Mouse (Mus musculus) midbrain, postnatal 0 days (tissue): ENCODE results near the gene Txndc5. TPM values are rescaled to one million over a fixed set of nuclear protein-coding genes. Genes with fewer than 3 reads are reported as not detected.

ENCODE experiments used
- ATAC-seq: fragments of 200-750 bp; cut with Nextera tagmentation; 2 replicates; pipeline ENCODE4 v1.8.0; 2017; ENCODE audit warnings: moderate number of reproducible peaks, mild to moderate bottlenecking, moderate TSS enrichment, moderate library complexity; ENCODE audit not compliant: low FRiP score
- DNase-seq: peaks from one replicate; pipeline ENCODE4 v3.0.0-alpha.2; 2015; ENCODE audit warnings: low spot score
- H3K27ac ChIP-seq: fragments of 300-500 bp; sonication (generic); 2 replicates; pipeline ENCODE4 v1.5.1; 2014; ENCODE audit warnings: low read depth, mild to moderate bottlenecking, low read length, mixed read lengths
- H3K27me3 ChIP-seq: fragments of 300-500 bp; sonication (generic); 2 replicates; pipeline ENCODE4 v1.6.1; 2014; ENCODE audit warnings: low read length, control low read depth, mixed read lengths; ENCODE audit not compliant: insufficient read depth
- H3K36me3 ChIP-seq: fragments of 300-500 bp; sonication (generic); 2 replicates; pipeline ENCODE4 v1.6.1; 2014; ENCODE audit warnings: low read length, control low read depth, mixed read lengths; ENCODE audit not compliant: insufficient read depth
- H3K4me1 ChIP-seq: fragments of 300-500 bp; sonication (generic); 2 replicates; pipeline ENCODE4 v1.6.1; 2014; ENCODE audit warnings: mild to moderate bottlenecking, control low read depth, antibody characterized with exemption, low read length, mixed read lengths; ENCODE audit not compliant: insufficient read depth
- H3K4me2 ChIP-seq: fragments of 300-500 bp; sonication (generic); 2 replicates; pipeline ENCODE4 v1.6.1; 2014; ENCODE audit warnings: low read depth, mild to moderate bottlenecking, low read length, mixed read lengths; ENCODE audit not compliant: poor library complexity, severe bottlenecking
- H3K4me3 ChIP-seq: fragments of 300-500 bp; sonication (generic); 2 replicates; pipeline ENCODE4 v1.5.1; 2014; ENCODE audit warnings: low read depth, mild to moderate bottlenecking, low read length, moderate library complexity
- H3K9ac ChIP-seq: fragments of 300-500 bp; sonication (generic); replicated peaks from 2 replicates; pipeline ENCODE4 v1.6.1; 2014; ENCODE audit warnings: mild to moderate bottlenecking, low read length, moderate library complexity, mixed read lengths; ENCODE audit not compliant: poor library complexity, severe bottlenecking
- H3K9me3 ChIP-seq: fragments of 300-500 bp; sonication (generic); 2 replicates; pipeline ENCODE4 v1.6.1; 2016; ENCODE audit warnings: low read length, control low read depth
- CTCF ChIP-seq: IDR thresholded peaks from 2 replicates; pipeline ENCODE4 v1.5.1; 2016; ENCODE audit warnings: antibody characterized with exemption, mild to moderate bottlenecking
- WGBS: fragments of 180-500 bp; shearing (Covaris S2); extraction: QIAGEN DNeasy Blood & Tissue Kit; methylation state at CpG from one replicate; pipeline ENCODE4 v1.1.7; 2014; 5-methylcytosine and 5-hydroxymethylcytosine counted together
- polyA plus RNA-seq: library from polyadenylated mRNA; unstranded; fragments of >200 nt; fragmentation: Nextera tagmentation; extraction: Ambion mirVana; gene quantifications from 2 replicates; pipeline ENCODE4 v1.2.1, GENCODE M21; 2015
- total RNA-seq: library from RNA; depleted of rRNA; stranded (reverse); fragments of >200 nt; gene quantifications from 2 replicates; pipeline ENCODE4 v1.2.3, GENCODE M21; 2014

Gene Txndc5
- total and polyA plus RNA-seq, 2 experiments from 2014 or later, result 80.7 to 92.6 TPM

DNA sequence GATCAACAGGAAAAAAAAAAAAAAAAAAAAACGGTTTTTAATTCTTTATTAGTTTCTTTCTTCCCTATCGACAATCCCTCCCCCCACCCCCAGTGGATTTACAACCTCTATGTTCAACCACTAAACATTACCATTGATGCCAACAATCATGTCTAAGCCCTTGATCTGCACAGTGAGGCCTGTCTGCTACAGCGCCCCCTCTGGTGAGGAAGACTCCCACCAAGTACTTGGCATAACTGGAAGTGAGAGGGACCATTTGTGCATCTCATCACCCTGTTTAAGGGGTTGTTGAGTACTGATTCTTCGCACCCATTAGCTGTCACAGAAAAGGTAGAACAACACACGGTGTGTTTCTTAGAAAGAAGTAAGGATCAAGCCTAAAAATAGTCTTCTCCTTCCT, 20.1 kb upstream of the Txndc5 start:
- no peaks in the 10 kb centered on the region for H3K9me3 ChIP-seq
- H3K4me2 ChIP-seq, result no peak overlapping the region
- H3K27me3 ChIP-seq, result no peaks in the 10 kb centered on the region
- 82% methylated on average over 5 of the region's 5 CpGs for whole genome bisulfite sequencing
- no peak overlapping the region for H3K4me3 ChIP-seq
- H3K36me3 ChIP-seq, result no peaks in the 10 kb centered on the region
- no peak overlapping the region for H3K27ac ChIP-seq
- DNase-seq (no peak), ATAC-seq (no peak)
- peak; percentile 29; the same call in 1 of the 2 replicates for TF ChIP-seq CTCF
- H3K9ac ChIP-seq, result no peak overlapping the region
- H3K4me1 ChIP-seq, result no peaks in the 10 kb centered on the region

DNA sequence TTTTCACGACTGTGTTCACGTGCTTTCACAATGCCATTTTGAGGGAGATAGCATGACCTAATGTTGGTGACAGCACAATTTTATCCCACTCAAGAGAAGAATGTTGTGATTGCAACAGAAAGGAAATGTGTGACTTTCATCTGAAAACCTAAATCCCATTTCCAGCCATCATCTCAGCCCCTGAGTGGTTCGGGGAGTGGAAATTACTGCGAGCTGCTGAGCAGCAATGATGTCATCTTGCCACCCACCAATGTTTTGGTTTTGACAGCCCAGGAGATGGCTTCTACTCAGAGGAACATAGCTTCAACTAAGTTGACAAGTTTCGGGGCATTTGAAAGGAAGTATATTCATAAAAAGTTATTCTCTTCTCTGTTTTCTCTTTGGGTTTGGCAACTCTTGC, 19.1 kb upstream of the Txndc5 start:
- no peak for TF ChIP-seq CTCF
- WGBS, result 81% methylated on average over 5 of the region's 5 CpGs

DNA sequence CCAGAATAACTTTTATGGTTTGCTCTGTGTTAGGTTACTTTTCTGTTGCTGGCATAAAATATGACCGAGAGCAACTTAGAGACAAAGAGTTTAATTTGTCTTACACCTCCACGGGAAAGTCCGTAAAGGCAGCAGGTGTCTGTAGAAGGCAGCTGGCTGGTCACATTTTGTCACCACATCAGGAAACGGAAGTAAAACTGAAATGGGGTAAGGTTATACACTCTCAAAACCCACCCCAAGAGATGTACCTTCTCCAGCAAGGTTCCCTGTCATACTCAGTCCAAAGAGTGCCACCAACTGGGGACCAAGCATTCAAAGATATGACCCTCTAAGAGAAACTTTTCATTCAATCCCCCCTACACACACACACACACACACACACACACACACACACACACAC, 18.1 kb upstream of the Txndc5 start:
- Histone ChIP-seq H3K27me3 (no peaks in the 10 kb centered on the region), H3K4me1 (no peaks in the 10 kb centered on the region), H3K4me3 (no peak overlapping the region), H3K9me3 (no peaks in the 10 kb centered on the region), H3K36me3 (no peaks in the 10 kb centered on the region), H3K4me2 (no peak overlapping the region), H3K9ac (no peak overlapping the region), H3K27ac (no peak overlapping the region)
- ATAC-seq (no peak), DNase-seq (no peak)
- TF ChIP-seq CTCF, result no peak
- 90% methylated on average over 4 of the region's 4 CpGs for WGBS

More for the DNA sequence above, 19.1 kb upstream of the Txndc5 start:
- H3K36me3 ChIP-seq, result no peaks in the 10 kb centered on the region
- ATAC-seq (no peak), DNase-seq (no peak)
- no peak overlapping the region for H3K27ac ChIP-seq
- H3K27me3 ChIP-seq, result no peaks in the 10 kb centered on the region
- H3K9me3 ChIP-seq, result no peaks in the 10 kb centered on the region
- no peak overlapping the region for H3K4me3 ChIP-seq
- no peak overlapping the region for H3K4me2 ChIP-seq
- H3K4me1 ChIP-seq, result no peaks in the 10 kb centered on the region
- H3K9ac ChIP-seq, result no peak overlapping the region

DNA sequence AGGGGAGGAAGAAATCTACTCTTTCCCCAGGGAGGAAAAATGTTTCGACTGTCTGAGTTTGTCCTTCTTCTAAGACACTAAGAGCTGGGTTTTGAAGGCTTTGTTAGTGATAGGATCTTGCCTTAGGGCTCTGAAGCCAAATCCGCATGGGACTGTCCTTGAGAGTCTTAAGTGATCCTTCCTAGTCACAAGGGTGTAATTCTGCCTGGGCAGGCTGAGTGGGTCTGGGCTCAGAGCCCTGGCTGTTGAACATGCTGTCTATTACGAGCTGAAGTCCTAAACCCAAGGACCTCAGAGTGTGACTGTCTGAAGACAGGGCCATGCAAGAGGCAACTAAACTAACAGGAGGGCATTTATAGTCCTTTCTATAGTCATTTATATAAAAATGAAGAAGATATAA, 16.8 kb upstream of the Txndc5 start:
- no peak overlapping the region for H3K4me2 ChIP-seq
- no peaks in the 10 kb centered on the region for H3K9me3 ChIP-seq
- H3K27me3 ChIP-seq, result no peaks in the 10 kb centered on the region
- H3K36me3 ChIP-seq, result no peaks in the 10 kb centered on the region
- no peaks in the 10 kb centered on the region for H3K4me1 ChIP-seq
- H3K4me3 ChIP-seq, result no peak overlapping the region
- ATAC-seq (no peak), DNase-seq (no peak)
- TF ChIP-seq CTCF, result no peak
- H3K27ac ChIP-seq, result no peak overlapping the region
- WGBS, result 78% methylated on average over 3 of the region's 3 CpGs
- H3K9ac ChIP-seq, result no peak overlapping the region

DNA sequence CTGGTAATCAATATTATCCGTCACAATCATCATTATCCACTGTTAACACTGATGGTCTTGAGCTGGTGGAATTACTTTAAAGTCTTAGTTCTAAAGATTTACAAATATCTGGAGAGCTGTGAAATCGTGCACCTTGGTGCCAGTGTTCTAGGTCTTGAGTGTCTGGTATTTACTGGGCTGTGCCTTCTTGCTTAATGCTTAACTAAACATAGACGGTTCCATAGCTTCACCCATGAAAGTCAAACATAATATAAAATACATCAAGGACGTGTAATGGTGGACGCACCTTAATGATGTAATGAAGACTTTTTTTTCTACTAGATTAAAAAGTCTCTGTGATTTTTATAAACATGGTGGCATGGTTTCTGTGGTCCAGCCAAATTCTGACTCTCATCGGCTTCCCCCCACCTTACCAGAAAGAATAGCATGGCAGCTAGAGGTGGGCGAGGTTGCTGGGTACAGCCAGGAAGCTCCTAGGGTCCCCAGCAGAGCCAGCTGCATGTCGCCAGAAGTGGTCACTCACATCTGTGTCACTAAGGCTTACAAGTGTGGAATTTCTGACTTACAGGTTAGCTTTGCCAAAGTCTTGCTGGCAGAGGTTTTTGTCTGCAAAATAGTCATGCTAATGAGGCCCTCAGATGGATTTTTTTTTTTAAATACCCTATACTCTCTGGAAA, 16.3 kb upstream of the Txndc5 start:
- H3K36me3 ChIP-seq, result no peaks in the 10 kb centered on the region
- H3K27ac ChIP-seq, result no peak overlapping the region
- no peak overlapping the region for H3K4me2 ChIP-seq
- H3K9me3 ChIP-seq, result no peaks in the 10 kb centered on the region
- H3K4me1 ChIP-seq, result no peaks in the 10 kb centered on the region
- WGBS, result 91% methylated on average over 8 of the region's 8 CpGs
- no peaks in the 10 kb centered on the region for H3K27me3 ChIP-seq
- no peak for ATAC-seq
- no peak overlapping the region for H3K4me3 ChIP-seq
- DNase-seq, result no peak
- no peak overlapping the region for H3K9ac ChIP-seq
- TF ChIP-seq CTCF, result no peak

DNA sequence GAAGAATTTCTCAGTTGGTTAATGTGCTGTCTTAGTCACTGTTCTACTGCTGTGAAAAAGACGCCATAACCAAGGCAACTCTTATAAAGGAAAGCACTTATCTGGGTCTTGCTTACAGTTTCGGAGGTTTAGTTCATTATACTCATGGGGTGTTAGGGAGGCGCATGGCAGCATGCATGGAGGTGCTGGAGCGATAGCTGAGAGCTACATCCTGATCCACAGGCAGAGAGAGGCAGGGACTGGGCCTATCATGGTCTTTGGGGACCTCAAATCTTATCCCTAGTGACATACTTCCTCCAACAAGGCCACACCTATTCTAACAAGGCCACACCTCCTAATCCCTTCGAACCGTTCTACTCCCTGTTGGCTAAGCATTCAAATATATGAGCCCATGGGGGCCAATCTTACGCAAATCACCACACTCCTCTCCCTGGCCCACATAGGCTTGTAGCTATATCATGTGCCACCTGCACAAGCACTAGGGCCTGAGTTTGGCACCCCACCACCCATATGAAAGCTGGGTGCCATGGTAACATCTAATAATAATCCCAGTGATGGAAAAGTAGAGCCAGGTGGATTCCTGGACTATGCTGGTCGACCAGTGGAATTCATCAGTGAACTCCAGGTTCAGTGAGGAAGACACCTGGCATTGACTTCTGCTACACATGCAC, 15.0 kb upstream of the Txndc5 start:
- Histone ChIP-seq H3K4me1 (no peaks in the 10 kb centered on the region), H3K4me3 (no peak overlapping the region), H3K4me2 (no peak overlapping the region), H3K27ac (no peak overlapping the region), H3K27me3 (no peaks in the 10 kb centered on the region), H3K36me3 (no peaks in the 10 kb centered on the region), H3K9ac (no peak overlapping the region), H3K9me3 (no peaks in the 10 kb centered on the region)
- ATAC-seq (no peak), DNase-seq (peak; percentile 27)
- TF ChIP-seq CTCF, result no peak
- 68% methylated on average over 8 of the region's 8 CpGs for WGBS
